Mouse (Mus musculus) lung, embryonic 14.5 days (tissue): ENCODE data around the gene Tmem164. TPM values are rescaled to one million over a fixed set of nuclear protein-coding genes. Genes with fewer than 3 reads are reported as not detected.

Source experiments
- ATAC-seq: fragments of 200-750 bp; cut with Nextera tagmentation; 2 replicates; pipeline ENCODE4 v1.8.0; 2017; ENCODE audit warnings: mild to moderate bottlenecking, moderate TSS enrichment, moderate library complexity; ENCODE audit not compliant: insufficient read depth
- DNase-seq: peaks from one replicate; pipeline ENCODE4 v3.0.0-alpha.2; 2015
- H3K27ac ChIP-seq: fragments of 300-500 bp; sonication (generic); 2 replicates; pipeline ENCODE4 v1.5.1; 2014; ENCODE audit warnings: low read depth, mild to moderate bottlenecking, moderate library complexity
- H3K27me3 ChIP-seq: fragments of 300-500 bp; sonication (generic); 2 replicates; pipeline ENCODE4 v1.6.1; 2014; ENCODE audit warnings: low read length, control low read depth; ENCODE audit not compliant: insufficient read depth
- H3K36me3 ChIP-seq: fragments of 300-500 bp; sonication (generic); 2 replicates; pipeline ENCODE4 v1.6.1; 2014; ENCODE audit warnings: control low read depth; ENCODE audit not compliant: insufficient read depth
- H3K4me1 ChIP-seq: fragments of 300-500 bp; sonication (generic); 2 replicates; pipeline ENCODE4 v1.6.1; 2014; ENCODE audit warnings: antibody characterized with exemption, control low read depth; ENCODE audit not compliant: insufficient read depth
- H3K4me2 ChIP-seq: fragments of 300-500 bp; sonication (generic); 2 replicates; pipeline ENCODE4 v1.6.1; 2014; ENCODE audit warnings: mild to moderate bottlenecking
- H3K4me3 ChIP-seq: fragments of 300-500 bp; sonication (generic); 2 replicates; pipeline ENCODE4 v1.5.1; 2014; ENCODE audit warnings: low read depth, low read length
- H3K9ac ChIP-seq: fragments of 300-500 bp; sonication (generic); 2 replicates; pipeline ENCODE4 v1.6.1; 2014
- H3K9me3 ChIP-seq: fragments of 300-500 bp; sonication (generic); 2 replicates; pipeline ENCODE4 v1.6.1; 2016; ENCODE audit warnings: low read depth, low read length, control low read depth
- CTCF ChIP-seq: IDR thresholded peaks from 2 replicates; pipeline ENCODE4 v1.5.1; 2016; ENCODE audit warnings: antibody characterized with exemption, low read depth
- WGBS: fragments of 180-500 bp; shearing (Covaris S2); extraction: QIAGEN DNeasy Blood & Tissue Kit; methylation state at CpG from one replicate; pipeline ENCODE4 v1.1.7; 2014; 5-methylcytosine and 5-hydroxymethylcytosine counted together
- polyA plus RNA-seq: library from polyadenylated mRNA; unstranded; fragments of >200 nt; fragmentation: Nextera tagmentation; extraction: Ambion mirVana; gene quantifications from 2 replicates; pipeline ENCODE4 v1.2.1, GENCODE M21; 2014

Tmem164 gene
- polyA plus RNA-seq, 1 experiment from 2014 or later = 42.0 TPM

- H3K4me2 ChIP-seq = peak overlapping the region; percentile 77; the same call in 1 of the 2 replicates
- DNase-seq = peak; percentile 79
- no peak for ATAC-seq
- H3K9me3 ChIP-seq = no peaks in the 10 kb centered on the region
- WGBS = 34% methylated on average over 6 of the region's 6 CpGs
- no peak overlapping the region; the same call in 1 of the 2 replicates for H3K4me3 ChIP-seq
- no peak for TF ChIP-seq CTCF
- no peaks in the 10 kb centered on the region; the same call in 1 of the 2 replicates for H3K4me1 ChIP-seq
- no peaks in the 10 kb centered on the region; the same call in 1 of the 2 replicates for H3K27me3 ChIP-seq
- no peaks in the 10 kb centered on the region for H3K36me3 ChIP-seq
- no peak overlapping the region for H3K9ac ChIP-seq
- H3K27ac ChIP-seq = peak overlapping the region; percentile 24; the same call in 1 of the 2 replicates
Observed at GRCm38 (mm10) chrX:142685676-142686075, 4.5 kb downstream of the Tmem164 start.

GRCm38 (mm10) chrX:142688509-142688908, 7.3 kb downstream of the Tmem164 start:
- no peaks in the 10 kb centered on the region for H3K9me3 ChIP-seq
- no peak for DNase-seq
- no peak overlapping the region for H3K9ac ChIP-seq
- H3K36me3 ChIP-seq = peaks cover 8% of the 10 kb centered on the region; the same call in 1 of the 2 replicates
- TF ChIP-seq CTCF = no peak
- H3K27me3 ChIP-seq = no peaks in the 10 kb centered on the region
- H3K4me2 ChIP-seq = no peak overlapping the region
- no peak overlapping the region for H3K27ac ChIP-seq
- H3K4me3 ChIP-seq = no peak overlapping the region
- WGBS = 71% methylated on average over 9 of the region's 9 CpGs
- H3K4me1 ChIP-seq = no peaks in the 10 kb centered on the region; the same call in 1 of the 2 replicates
- ATAC-seq = no peak

GRCm38 (mm10) chrX:142693256-142693655, 12.1 kb downstream of the Tmem164 start:
- H3K36me3 ChIP-seq = peaks cover 25% of the 10 kb centered on the region
- WGBS = 39% methylated on average over 2 of the region's 2 CpGs
- H3K9me3 ChIP-seq = no peaks in the 10 kb centered on the region
- no peak for ATAC-seq
- H3K27me3 ChIP-seq = no peaks in the 10 kb centered on the region
- TF ChIP-seq CTCF = no peak
- DNase-seq = no peak
- no peak overlapping the region for H3K4me2 ChIP-seq
- H3K4me3 ChIP-seq = no peak overlapping the region
- H3K4me1 ChIP-seq = no peaks in the 10 kb centered on the region
- H3K9ac ChIP-seq = no peak overlapping the region
- no peak overlapping the region for H3K27ac ChIP-seq

- Histone ChIP-seq H3K4me2 (no peak overlapping the region), H3K27ac (no peak overlapping the region), H3K4me3 (no peak overlapping the region), H3K36me3 (peaks cover 30% of the 10 kb centered on the region), H3K9me3 (no peaks in the 10 kb centered on the region), H3K4me1 (no peaks in the 10 kb centered on the region), H3K9ac (no peak overlapping the region), H3K27me3 (no peaks in the 10 kb centered on the region)
- no peak for DNase-seq
- WGBS = 84% methylated on average over 7 of the region's 7 CpGs
- ATAC-seq = no peak
- TF ChIP-seq CTCF = no peak
Observed at GRCm38 (mm10) chrX:142694338-142694737, 13.1 kb downstream of the Tmem164 start.

GRCm38 (mm10) chrX:142694856-142695255, 13.7 kb downstream of the Tmem164 start:
- no peak overlapping the region for H3K4me3 ChIP-seq
- H3K9ac ChIP-seq = no peak overlapping the region
- H3K36me3 ChIP-seq = peaks cover 30% of the 10 kb centered on the region
- H3K4me2 ChIP-seq = no peak overlapping the region
- no peaks in the 10 kb centered on the region for H3K4me1 ChIP-seq
- no peak overlapping the region for H3K27ac ChIP-seq
- no peak for TF ChIP-seq CTCF
- H3K27me3 ChIP-seq = no peaks in the 10 kb centered on the region
- WGBS = 75% methylated on average over 3 of the region's 3 CpGs
- ATAC-seq (no peak), DNase-seq (no peak)
- no peaks in the 10 kb centered on the region for H3K9me3 ChIP-seq

GRCm38 (mm10) chrX:142696789-142697188, 15.6 kb downstream of the Tmem164 start:
- H3K4me2 ChIP-seq = no peak overlapping the region
- H3K9me3 ChIP-seq = no peaks in the 10 kb centered on the region
- no peaks in the 10 kb centered on the region for H3K4me1 ChIP-seq
- H3K27me3 ChIP-seq = no peaks in the 10 kb centered on the region
- no peak overlapping the region for H3K4me3 ChIP-seq
- DNase-seq = no peak
- WGBS = 65% methylated on average over 11 of the region's 11 CpGs
- no peak for ATAC-seq
- no peak overlapping the region for H3K27ac ChIP-seq
- peaks cover 30% of the 10 kb centered on the region for H3K36me3 ChIP-seq
- TF ChIP-seq CTCF = no peak
- H3K9ac ChIP-seq = no peak overlapping the region

- no peak for ATAC-seq
- 70% methylated on average over 5 of the region's 5 CpGs for WGBS
Observed at GRCm38 (mm10) chrX:142697545-142698204, 16.5 kb downstream of the Tmem164 start.

More at GRCm38 (mm10) chrX:142697545-142698204, 16.5 kb downstream of the Tmem164 start:
- H3K4me2 ChIP-seq = no peak overlapping the region
- H3K36me3 ChIP-seq = peaks cover 24% of the 10 kb centered on the region; the same call in 1 of the 2 replicates
- H3K27me3 ChIP-seq = no peaks in the 10 kb centered on the region
- no peaks in the 10 kb centered on the region for H3K9me3 ChIP-seq
- DNase-seq = no peak
- H3K4me1 ChIP-seq = no peaks in the 10 kb centered on the region
- TF ChIP-seq CTCF = no peak
- H3K4me3 ChIP-seq = no peak overlapping the region
- no peak overlapping the region for H3K9ac ChIP-seq
- no peak overlapping the region for H3K27ac ChIP-seq
